Mouse (Mus musculus) neural tube, embryonic 11.5 days (tissue): ENCODE results near the gene Exosc9. TPM values are rescaled to one million over a fixed set of nuclear protein-coding genes. Genes with fewer than 3 reads are reported as not detected.

Experiments used
- ATAC-seq: fragments of 200-750 bp; cut with Nextera tagmentation; 2 replicates; pipeline ENCODE4 v1.8.0; 2017; ENCODE audit warnings: moderate number of reproducible peaks, mild to moderate bottlenecking, moderate TSS enrichment, moderate library complexity; ENCODE audit not compliant: insufficient read depth, low FRiP score, low TSS enrichment
- DNase-seq: peaks from one replicate; pipeline ENCODE4 v3.0.0-alpha.2; 2015; ENCODE audit warnings: low spot score
- H3K27ac ChIP-seq: fragments of 300-500 bp; sonication (generic); 2 replicates; pipeline ENCODE4 v1.5.1; 2014; ENCODE audit warnings: low read depth, mild to moderate bottlenecking, low read length
- H3K27me3 ChIP-seq: fragments of 300-500 bp; sonication (generic); 2 replicates; pipeline ENCODE4 v1.6.1; 2014; ENCODE audit warnings: mild to moderate bottlenecking, low read length, mixed read lengths; ENCODE audit not compliant: control insufficient read depth, insufficient read depth
- H3K36me3 ChIP-seq: fragments of 300-500 bp; sonication (generic); 2 replicates; pipeline ENCODE4 v1.6.1; 2014; ENCODE audit warnings: mild to moderate bottlenecking, low read length, moderate library complexity, mixed read lengths; ENCODE audit not compliant: control insufficient read depth, insufficient read depth
- H3K4me1 ChIP-seq: fragments of 300-500 bp; sonication (generic); 2 replicates; pipeline ENCODE4 v1.6.1; 2014; ENCODE audit warnings: low read length, mixed read lengths; ENCODE audit not compliant: control insufficient read depth, insufficient read depth
- H3K4me2 ChIP-seq: fragments of 300-500 bp; sonication (generic); 2 replicates; pipeline ENCODE4 v1.6.1; 2014; ENCODE audit warnings: low read depth, mild to moderate bottlenecking, moderate library complexity
- H3K4me3 ChIP-seq: fragments of 300-500 bp; sonication (generic); 2 replicates; pipeline ENCODE4 v1.5.1; 2014; ENCODE audit warnings: low read depth, low read length
- H3K9ac ChIP-seq: fragments of 300-500 bp; sonication (generic); 2 replicates; pipeline ENCODE4 v1.6.1; 2014; ENCODE audit warnings: mild to moderate bottlenecking, low read length
- H3K9me3 ChIP-seq: fragments of 300-500 bp; sonication (generic); 2 replicates; pipeline ENCODE4 v1.6.1; 2016; ENCODE audit warnings: low read length; ENCODE audit not compliant: control insufficient read depth
- WGBS: fragments of 180-500 bp; shearing (Covaris S2); extraction: QIAGEN DNeasy Blood & Tissue Kit; methylation state at CpG from one replicate; pipeline ENCODE4 v1.1.7; 2014; 5-methylcytosine and 5-hydroxymethylcytosine counted together
- polyA plus RNA-seq: library from polyadenylated mRNA; unstranded; fragments of >200 nt; fragmentation: Nextera tagmentation; extraction: Ambion mirVana; gene quantifications from 2 replicates; pipeline ENCODE4 v1.2.1, GENCODE M21; 2014

Gene Exosc9
- polyA plus RNA-seq, 1 experiment from 2014 or later: 105 TPM

- no peak for ATAC-seq
- Histone ChIP-seq H3K9ac (no peak overlapping the region), H3K27ac (no peak overlapping the region), H3K4me2 (no peak overlapping the region), H3K4me1 (no peaks in the 10 kb centered on the region), H3K27me3 (peaks cover 2% of the 10 kb centered on the region; the same call in 1 of the 2 replicates), H3K36me3 (no peaks in the 10 kb centered on the region), H3K4me3 (no peak overlapping the region), H3K9me3 (no peaks in the 10 kb centered on the region)
- no peak for DNase-seq
- WGBS: 86% methylated on average over 6 of the region's 6 CpGs
Measured at GRCm38 (mm10) chr3:36530345-36530744, 22.1 kb upstream of the Exosc9 start.

- H3K36me3 ChIP-seq: no peaks in the 10 kb centered on the region
- H3K27me3 ChIP-seq: peaks cover 2% of the 10 kb centered on the region; the same call in 1 of the 2 replicates
- H3K9ac ChIP-seq: no peak overlapping the region
- no peak overlapping the region for H3K4me3 ChIP-seq
- H3K4me1 ChIP-seq: no peaks in the 10 kb centered on the region
- H3K4me2 ChIP-seq: no peak overlapping the region
- ATAC-seq: no peak
- no peak overlapping the region for H3K27ac ChIP-seq
- DNase-seq: no peak
- no peaks in the 10 kb centered on the region for H3K9me3 ChIP-seq
- WGBS: 76% methylated on average over 5 of the region's 5 CpGs
Measured at GRCm38 (mm10) chr3:36530781-36531180, 21.6 kb upstream of the Exosc9 start.

GRCm38 (mm10) chr3:36531242-36531641 lies 21.2 kb upstream of the Exosc9 start:
- H3K4me3 ChIP-seq: no peak overlapping the region
- ATAC-seq (no peak), DNase-seq (no peak)
- no peak overlapping the region for H3K27ac ChIP-seq
- no peaks in the 10 kb centered on the region for H3K9me3 ChIP-seq
- WGBS: 36% methylated on average over 2 of the region's 2 CpGs
- H3K27me3 ChIP-seq: peaks cover 2% of the 10 kb centered on the region; the same call in 1 of the 2 replicates
- no peaks in the 10 kb centered on the region for H3K36me3 ChIP-seq
- no peak overlapping the region for H3K4me2 ChIP-seq
- H3K4me1 ChIP-seq: no peaks in the 10 kb centered on the region
- H3K9ac ChIP-seq: no peak overlapping the region

- ATAC-seq: no peak
- Histone ChIP-seq H3K27ac (no peak overlapping the region), H3K36me3 (no peaks in the 10 kb centered on the region), H3K4me1 (no peaks in the 10 kb centered on the region), H3K27me3 (peaks cover 2% of the 10 kb centered on the region; the same call in 1 of the 2 replicates), H3K4me2 (peak overlapping the region; percentile 36), H3K4me3 (peak overlapping the region; percentile 16; the same call in 1 of the 2 replicates), H3K9me3 (no peaks in the 10 kb centered on the region), H3K9ac (peak overlapping the region; percentile 26; the same call in 1 of the 2 replicates)
- DNase-seq: peak; percentile 59
- 10% methylated on average over 18 of the region's 18 CpGs for WGBS
Measured at GRCm38 (mm10) chr3:36531979-36532542, 20.3 kb upstream of the Exosc9 start.

- no peak for ATAC-seq
- H3K4me1 ChIP-seq: no peaks in the 10 kb centered on the region
- WGBS: 49% methylated on average over 7 of the region's 7 CpGs
Measured at GRCm38 (mm10) chr3:36532738-36533137, 19.7 kb upstream of the Exosc9 start.

GRCm38 (mm10) chr3:36533201-36533672 lies 19.2 kb upstream of the Exosc9 start:
- peaks cover 2% of the 10 kb centered on the region; the same call in 1 of the 2 replicates for H3K27me3 ChIP-seq
- WGBS: 0% methylated on average over 1 of the region's 1 CpGs
- H3K4me2 ChIP-seq: no peak overlapping the region
- no peak overlapping the region for H3K27ac ChIP-seq
- H3K4me3 ChIP-seq: no peak overlapping the region
- no peaks in the 10 kb centered on the region for H3K36me3 ChIP-seq
- DNase-seq: no peak
- H3K4me1 ChIP-seq: no peaks in the 10 kb centered on the region
- H3K9ac ChIP-seq: no peak overlapping the region
- ATAC-seq: no peak
- no peaks in the 10 kb centered on the region for H3K9me3 ChIP-seq

More at GRCm38 (mm10) chr3:36532738-36533137, 19.7 kb upstream of the Exosc9 start:
- H3K27me3 ChIP-seq: peaks cover 2% of the 10 kb centered on the region; the same call in 1 of the 2 replicates
- H3K4me3 ChIP-seq: no peak overlapping the region
- no peak overlapping the region for H3K9ac ChIP-seq
- H3K4me2 ChIP-seq: no peak overlapping the region
- H3K9me3 ChIP-seq: no peaks in the 10 kb centered on the region
- no peak for DNase-seq
- H3K36me3 ChIP-seq: no peaks in the 10 kb centered on the region
- H3K27ac ChIP-seq: no peak overlapping the region

GRCm38 (mm10) chr3:36536041-36536440 lies 16.4 kb upstream of the Exosc9 start:
- Histone ChIP-seq H3K27me3 (peaks cover 2% of the 10 kb centered on the region; the same call in 1 of the 2 replicates), H3K4me1 (no peaks in the 10 kb centered on the region), H3K36me3 (no peaks in the 10 kb centered on the region), H3K4me3 (no peak overlapping the region), H3K9me3 (no peaks in the 10 kb centered on the region), H3K4me2 (no peak overlapping the region), H3K9ac (no peak overlapping the region), H3K27ac (no peak overlapping the region)
- no peak for DNase-seq
- WGBS: 93% methylated on average over 12 of the region's 12 CpGs
- no peak for ATAC-seq

- WGBS: 82% methylated on average over 4 of the region's 4 CpGs
Measured at GRCm38 (mm10) chr3:36537701-36538470, 14.5 kb upstream of the Exosc9 start.

More at GRCm38 (mm10) chr3:36537701-36538470, 14.5 kb upstream of the Exosc9 start:
- Histone ChIP-seq H3K4me1 (no peaks in the 10 kb centered on the region), H3K27me3 (no peaks in the 10 kb centered on the region), H3K9me3 (no peaks in the 10 kb centered on the region), H3K27ac (no peak overlapping the region), H3K4me2 (no peak overlapping the region), H3K9ac (no peak overlapping the region), H3K4me3 (no peak overlapping the region), H3K36me3 (no peaks in the 10 kb centered on the region)
- DNase-seq (no peak), ATAC-seq (no peak)
